Comparison of ENCODE assay signal across 10 mouse cellular contexts in the genomic region with DNA sequence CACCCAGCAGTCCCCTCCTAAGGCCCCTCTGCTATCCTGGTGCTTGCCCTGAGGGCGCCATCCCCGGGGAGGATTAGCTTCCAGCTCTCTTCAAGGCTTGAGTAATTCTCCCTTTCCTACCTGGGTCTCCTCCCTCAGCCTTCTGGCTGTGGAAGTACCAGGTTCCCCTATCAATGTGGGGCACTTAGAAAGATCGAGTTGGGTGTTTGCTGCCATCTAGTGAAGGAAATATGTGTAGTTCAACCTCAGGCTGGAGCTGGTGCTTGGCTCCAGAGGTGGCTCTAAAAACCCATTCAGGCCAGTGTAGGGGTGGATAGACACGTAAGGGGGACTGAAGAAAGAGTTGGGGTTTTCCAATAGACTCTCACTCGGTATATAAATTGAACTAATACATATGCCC. TPM values are rescaled to one million over a fixed set of nuclear protein-coding genes. Genes with fewer than 3 reads are reported as not detected.
A peak's percentile ranks its signal among the peaks of the same experiment; 100 is the strongest.
DNase-seq lines count a peak whose midpoint lies in the region; ATAC-seq and TF ChIP-seq lines count a peak whose summit lies in the region.
"Had no signal": no experiment of that assay in that cellular context is flagged by ENCODE, and none has a peak within 500 bp of the region (broad histone marks: within the 10 kb centered on the region; RNA-seq: fewer than 3 reads in every experiment).

No protein-coding gene starts in this region.

- no peak overlapping the region for H3K4me3 ChIP-seq in kidney, embryonic 14.5 days (ENCODE audit: low read length)
- H3K4me3 ChIP-seq in ES-E14 (ENCODE audit: insufficient read depth in 1 of 2, low read depth in 1 of 2, low read length in 2 of 2, poor library complexity in 1 of 2, severe bottlenecking in 1 of 2), result no peak overlapping the region
- H3K4me3 ChIP-seq in cortical plate, adult 2 months (ENCODE audit: insufficient read depth, low read length), result no peak overlapping the region
- H3K4me3 ChIP-seq in hindbrain, postnatal 0 days (ENCODE audit: low read length), result no peak overlapping the region
- H3K4me3 ChIP-seq: limb, embryonic 15.5 days had no signal

- ATAC-seq in kidney, embryonic 14.5 days (ENCODE audit: low FRiP score, low TSS enrichment), result 0 out of 2 replicates have a peak, but pooled peaks have one; percentile 43
- ATAC-seq in hindbrain, postnatal 0 days, result peak; percentile 70; the same call in 1 of the 2 replicates

- WGBS in kidney, embryonic 14.5 days, result 21% methylated on average over 5 of the region's 5 CpGs
- WGBS in hindbrain, postnatal 0 days, result 19% methylated on average over 5 of the region's 5 CpGs

- no peak overlapping the region for H3K9ac ChIP-seq in kidney, embryonic 14.5 days (ENCODE audit: low read depth, low read length)
- H3K9ac ChIP-seq in ES-E14 (ENCODE audit: insufficient read depth, low read depth, low read length, poor library complexity, severe bottlenecking), result no peak overlapping the region
- no peak overlapping the region for H3K9ac ChIP-seq in hindbrain, postnatal 0 days (replicated peaks; ENCODE audit: low read length)
- H3K9ac ChIP-seq: limb, embryonic 15.5 days had no signal

- H3K27me3 ChIP-seq in kidney, embryonic 14.5 days (ENCODE audit: control insufficient read depth, insufficient read depth, low read length), result no peaks in the 10 kb centered on the region
- no peaks in the 10 kb centered on the region for H3K27me3 ChIP-seq in hindbrain, postnatal 0 days (ENCODE audit: insufficient read depth, low read length)
- H3K27me3 ChIP-seq: limb, embryonic 15.5 days had no signal

- no peaks in the 10 kb centered on the region for H3K4me1 ChIP-seq in kidney, embryonic 14.5 days (ENCODE audit: control insufficient read depth, insufficient read depth, low read length)
- no peaks in the 10 kb centered on the region for H3K4me1 ChIP-seq in ES-E14 (ENCODE audit: control insufficient read depth in 2 of 2, insufficient read depth in 2 of 2, low read length in 2 of 2, poor library complexity in 1 of 2)
- H3K4me1 ChIP-seq in cortical plate, adult 2 months (ENCODE audit: control insufficient read depth, insufficient read depth, low read length), result no peaks in the 10 kb centered on the region
- no peaks in the 10 kb centered on the region for H3K4me1 ChIP-seq in hindbrain, postnatal 0 days (ENCODE audit: insufficient read depth, low read length)
- H3K4me1 ChIP-seq: limb, embryonic 15.5 days had no signal

- peak; percentile 69 for TF ChIP-seq CTCF in cortical plate, adult 2 months (IDR thresholded peaks at IDR 0.05; ENCODE audit: extremely low read depth, insufficient read depth, low read length)
- peak; percentile 81 for TF ChIP-seq CTCF in hindbrain, postnatal 0 days (IDR thresholded peaks at IDR 0.05; ENCODE audit: low read depth)

- H3K4me2 ChIP-seq in kidney, embryonic 14.5 days (replicated peaks; ENCODE audit: low read depth, low read length), result no peak overlapping the region
- no peak overlapping the region for H3K4me2 ChIP-seq in hindbrain, postnatal 0 days (ENCODE audit: low read depth, low read length)
- H3K4me2 ChIP-seq: limb, embryonic 15.5 days had no signal

- no peak for DNase-seq in kidney, adult 18-20 months
- DNase-seq in ES-E14 (ENCODE audit: low read depth, low spot score), result peak; percentile 35
- DNase-seq in hindbrain, postnatal 0 days (ENCODE audit: low spot score), result peak; percentile 84
- DNase-seq in lung, postnatal 36 days, result peak; percentile 23
- peak; percentile 37 for DNase-seq in thymus, postnatal 25 days
- no peak for DNase-seq in testis, postnatal 14 days (ENCODE audit: low spot score)

- no peak for TF ChIP-seq POLR2A in cortical plate, adult 2 months (IDR thresholded peaks at IDR 0.05; ENCODE audit: extremely low read depth, insufficient read depth, low read length)

- H3K36me3 ChIP-seq in kidney, embryonic 14.5 days (ENCODE audit: control insufficient read depth, insufficient read depth, low read length), result no peaks in the 10 kb centered on the region
- no peaks in the 10 kb centered on the region for H3K36me3 ChIP-seq in ES-E14 (ENCODE audit: control insufficient read depth, insufficient read depth, low read length, poor library complexity, severe bottlenecking)
- no peaks in the 10 kb centered on the region for H3K36me3 ChIP-seq in hindbrain, postnatal 0 days (ENCODE audit: insufficient read depth, low read length)
- H3K36me3 ChIP-seq: limb, embryonic 15.5 days had no signal

- peaks cover 3% of the 10 kb centered on the region; the same call in 1 of the 2 replicates for H3K9me3 ChIP-seq in kidney, embryonic 14.5 days (ENCODE audit: control insufficient read depth, low read length)
- no peaks in the 10 kb centered on the region for H3K9me3 ChIP-seq in ES-E14 (ENCODE audit: control insufficient read depth, insufficient read depth, low read depth, low read length)
- no peaks in the 10 kb centered on the region; the same call in 1 of the 2 replicates for H3K9me3 ChIP-seq in hindbrain, postnatal 0 days (ENCODE audit: low read length)
- H3K9me3 ChIP-seq: limb, embryonic 15.5 days had no signal

- no peak overlapping the region for H3K27ac ChIP-seq in kidney, embryonic 14.5 days (ENCODE audit: low read depth, low read length)
- no peak overlapping the region for H3K27ac ChIP-seq in ES-E14 (ENCODE audit: insufficient read depth, low read depth, low read length, poor library complexity, severe bottlenecking)
- H3K27ac ChIP-seq in cortical plate, adult 2 months (ENCODE audit: insufficient read depth, low read length), result no peak overlapping the region
- no peak overlapping the region for H3K27ac ChIP-seq in hindbrain, postnatal 0 days
- H3K27ac ChIP-seq: limb, embryonic 15.5 days had no signal

- in situ Hi-C loops in ES-E14 (cut with MboI; ENCODE audit: low sequenced_read_pairs in 2 of 2, unreplicated experiment in 2 of 2), result no loop called here

TF ChIP-seq in ES-E14, 5 proteins besides CTCF, POLR2A, EP300 and RAD21:
- no peak for TF ChIP-seq CHD2 (IDR thresholded peaks at IDR 0.05; ENCODE audit: low read depth, low read length)
- TF ChIP-seq ZC3H11A (IDR thresholded peaks at IDR 0.05; ENCODE audit: borderline replicate concordance, low read depth, low read length), result peak; percentile 38; the same call in 1 of the 2 replicates

RNA-seq across cellular contexts. Expression of gene Scn10a, which starts 32.4 kb away (rescaled TPM):
- polyA plus RNA-seq in kidney, embryonic 14.5 days (2014; fragmentation: Nextera tagmentation; extraction: Ambion mirVana), result not detected in 2 replicates
- 0.04 and 0.05 TPM in 2 replicates for total RNA-seq in ES-E14 (2012; rRNA removed)
- 0.04 and 0.10 TPM in 2 replicates for polyA plus RNA-seq in cortical plate, adult 2 months (2012; rRNA removed)
- 0.05 and 0.18 TPM in 2 replicates for total RNA-seq in hindbrain, postnatal 0 days (2014; rRNA removed)
- 0.03 TPM in 1 of 2 replicates, not detected in the other for polyA plus RNA-seq in hindbrain, postnatal 0 days (2015; fragmentation: Nextera tagmentation; extraction: Ambion mirVana)
- polyA plus RNA-seq: limb, embryonic 15.5 days; stomach, embryonic 14.5 days had no signal

Comparison
In these comparisons a context has a peak if more than half of its experiments do, and no peak if none do; other contexts are left out.
1. DNase-seq: peak in ES-E14 (single experiment), hindbrain, postnatal 0 days (single experiment), lung, postnatal 36 days (single experiment) and thymus, postnatal 25 days (single experiment); none in kidney, adult 18-20 months (single experiment) and testis, postnatal 14 days (single experiment).